Mouse (Mus musculus): ENCODE results near the gene Slc17a6.

Gene Slc17a6

DNA sequence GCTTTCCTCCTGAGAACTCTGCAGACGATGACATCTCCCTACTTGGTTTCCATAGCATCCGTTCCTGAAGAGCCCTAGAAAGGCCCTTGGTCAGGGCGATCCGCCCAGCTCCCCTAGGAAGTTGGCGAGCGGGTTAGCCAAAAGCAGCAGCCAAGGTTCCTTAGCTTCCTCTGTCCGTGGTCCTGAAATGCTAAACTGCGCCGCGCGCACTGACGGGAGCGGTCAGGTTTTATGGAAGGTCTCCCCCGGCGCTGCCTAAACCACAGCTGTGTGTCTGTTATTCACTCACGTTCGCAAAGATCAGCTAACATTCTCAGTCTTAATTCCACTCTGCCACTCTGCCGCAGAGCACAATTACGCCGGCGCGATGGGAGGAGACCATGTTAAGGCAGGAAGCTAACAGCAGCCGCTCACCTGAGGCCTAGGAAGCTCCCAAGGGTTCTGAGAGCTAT lies at the start of gene Slc17a6:
Slc17a6 (plus strand) TSS at position 313 of the 452 bp plus-strand sequence.
- DNase-seq (ENCODE audit: low spot score in 2 of 2), result peak; percentile 1 to 4

- DNase-seq (ENCODE audit: low spot score in 2 of 2), result no peak
Observed at GRCm38 (mm10) chr7:51600021-51600420, 21.8 kb upstream of the Slc17a6 start.

GRCm38 (mm10) chr7:51603741-51604140 lies 18.1 kb upstream of the Slc17a6 start:
- DNase-seq (ENCODE audit: low spot score in 2 of 2), result no peak

- DNase-seq (ENCODE audit: low spot score in 2 of 2), result no peak
Observed at GRCm38 (mm10) chr7:51614404-51614803, 7.4 kb upstream of the Slc17a6 start.

GRCm38 (mm10) chr7:51617941-51618340 lies 3.9 kb upstream of the Slc17a6 start:
- DNase-seq (ENCODE audit: low spot score in 2 of 2), result no peak

GRCm38 (mm10) chr7:51618412-51618811 lies 3.4 kb upstream of the Slc17a6 start:
- no peak for DNase-seq (ENCODE audit: low spot score in 2 of 2)

- DNase-seq (ENCODE audit: low spot score in 2 of 2), result no peak
Observed at GRCm38 (mm10) chr7:51619977-51620376, 1.8 kb upstream of the Slc17a6 start.

DNA sequence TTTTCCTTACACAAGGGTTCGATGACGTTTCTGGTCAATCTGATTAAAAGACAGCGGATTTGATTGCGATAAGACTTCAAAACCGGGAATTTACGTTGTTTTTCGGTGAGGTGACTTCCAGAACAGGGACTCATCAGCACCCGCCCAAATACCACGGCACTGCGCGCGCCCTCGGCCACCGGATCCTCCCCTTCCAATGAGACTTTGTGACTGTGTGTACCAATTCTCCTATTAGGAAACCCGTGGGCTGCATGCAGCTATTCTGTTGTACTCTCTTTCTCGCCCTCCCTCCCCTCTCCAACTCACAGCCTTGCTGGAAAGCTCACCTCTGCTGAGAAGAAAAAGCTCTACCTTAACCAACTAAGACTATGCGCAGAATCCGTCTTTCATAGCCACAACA lies 390 bp downstream of the Slc17a6 start:
- DNase-seq (ENCODE audit: low spot score in 2 of 2), result no peak

GRCm38 (mm10) chr7:51622666-51623065 lies 860 bp downstream of the Slc17a6 start:
- no peak for DNase-seq (ENCODE audit: low spot score in 2 of 2)

- no peak for DNase-seq (ENCODE audit: low spot score in 2 of 2)
Observed at GRCm38 (mm10) chr7:51624336-51624897, 2.6 kb downstream of the Slc17a6 start.

DNA sequence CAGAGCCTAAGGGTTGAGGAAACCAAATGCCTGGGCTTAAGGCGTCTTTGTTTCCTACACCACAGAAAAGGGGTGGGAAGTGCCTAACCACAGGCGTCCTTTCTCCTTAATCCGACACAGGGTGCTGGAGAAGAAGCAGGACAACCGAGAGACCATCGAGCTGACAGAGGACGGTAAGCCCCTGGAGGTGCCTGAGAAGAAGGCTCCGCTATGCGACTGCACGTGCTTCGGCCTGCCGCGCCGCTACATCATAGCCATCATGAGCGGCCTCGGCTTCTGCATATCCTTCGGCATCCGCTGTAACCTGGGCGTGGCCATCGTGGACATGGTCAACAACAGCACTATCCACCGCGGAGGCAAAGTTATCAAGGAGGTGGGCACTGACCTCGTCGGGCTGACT lies 3.4 kb downstream of the Slc17a6 start:
- DNase-seq (ENCODE audit: low spot score in 2 of 2), result no peak

- no peak for DNase-seq (ENCODE audit: low spot score in 2 of 2)
Observed at GRCm38 (mm10) chr7:51625591-51626255, 3.9 kb downstream of the Slc17a6 start.

GRCm38 (mm10) chr7:51626451-51627000 lies 4.7 kb downstream of the Slc17a6 start:
- no peak for DNase-seq (ENCODE audit: low spot score in 2 of 2)

- DNase-seq (ENCODE audit: low spot score in 2 of 2), result no peak
Observed at GRCm38 (mm10) chr7:51627001-51627631, 5.3 kb downstream of the Slc17a6 start.

DNA sequence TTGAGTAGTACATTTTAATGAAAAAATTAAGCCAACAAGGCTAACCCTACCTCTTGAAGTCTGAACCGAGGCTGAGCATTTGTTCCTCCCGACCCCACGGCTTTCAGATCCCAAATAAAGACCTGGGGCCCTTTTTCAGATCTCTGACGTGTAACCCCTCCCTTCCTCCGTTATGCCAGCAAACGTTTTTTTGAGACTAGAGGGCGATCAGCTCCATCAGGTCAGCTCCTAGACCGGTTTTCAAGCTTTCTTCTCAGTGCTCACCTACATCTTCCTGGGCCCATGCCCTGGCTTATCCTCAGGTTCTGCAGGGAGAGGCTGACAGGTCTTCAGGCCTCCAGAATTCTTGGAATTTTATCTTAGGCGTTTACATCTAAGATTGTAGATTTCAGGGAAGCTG lies 5.9 kb downstream of the Slc17a6 start:
- DNase-seq (ENCODE audit: low spot score in 2 of 2), result no peak

GRCm38 (mm10) chr7:51628349-51628748 lies 6.5 kb downstream of the Slc17a6 start:
- no peak for DNase-seq (ENCODE audit: low spot score in 2 of 2)

- no peak for DNase-seq (ENCODE audit: low spot score in 2 of 2)
Observed at GRCm38 (mm10) chr7:51629206-51629605, 7.4 kb downstream of the Slc17a6 start.

GRCm38 (mm10) chr7:51631171-51631570 lies 9.4 kb downstream of the Slc17a6 start:
- no peak for DNase-seq (ENCODE audit: low spot score in 2 of 2)

DNA sequence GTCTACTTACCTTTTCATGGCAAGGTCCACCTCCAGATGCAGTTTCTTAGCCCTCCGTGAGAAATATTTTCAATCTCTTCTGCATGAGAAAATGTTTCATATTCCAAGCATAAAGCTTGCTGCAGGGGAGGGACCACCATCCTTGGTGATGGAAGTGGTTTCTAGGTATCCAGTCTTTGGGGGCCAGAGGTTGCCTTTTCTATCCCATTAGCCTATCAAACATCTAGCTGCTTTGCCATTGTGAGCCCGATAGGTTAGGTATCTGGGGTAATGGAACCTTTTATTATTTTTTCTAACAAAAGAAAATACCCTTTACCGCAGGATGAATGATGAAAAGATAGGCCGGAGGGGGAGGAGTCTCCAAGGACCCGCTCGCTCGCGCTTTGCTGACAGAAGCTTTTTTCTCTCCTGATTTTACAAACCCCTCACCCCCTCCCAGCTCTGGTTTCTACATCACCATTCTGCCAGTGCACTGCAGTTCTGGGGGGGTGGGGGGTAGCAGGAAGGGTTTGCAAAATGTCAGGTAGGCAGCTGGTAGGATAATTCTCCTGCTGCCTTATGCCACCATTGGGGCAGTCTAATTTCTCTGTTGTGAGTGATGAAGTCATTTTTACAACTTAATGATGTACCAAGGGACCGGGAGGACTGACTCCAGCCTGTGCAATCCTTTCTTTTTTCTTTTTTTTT lies 10.9 kb downstream of the Slc17a6 start:
- DNase-seq (ENCODE audit: low spot score in 2 of 2), result no peak

GRCm38 (mm10) chr7:51633230-51633844 lies 11.5 kb downstream of the Slc17a6 start:
- no peak for DNase-seq (ENCODE audit: low spot score in 2 of 2)

DNA sequence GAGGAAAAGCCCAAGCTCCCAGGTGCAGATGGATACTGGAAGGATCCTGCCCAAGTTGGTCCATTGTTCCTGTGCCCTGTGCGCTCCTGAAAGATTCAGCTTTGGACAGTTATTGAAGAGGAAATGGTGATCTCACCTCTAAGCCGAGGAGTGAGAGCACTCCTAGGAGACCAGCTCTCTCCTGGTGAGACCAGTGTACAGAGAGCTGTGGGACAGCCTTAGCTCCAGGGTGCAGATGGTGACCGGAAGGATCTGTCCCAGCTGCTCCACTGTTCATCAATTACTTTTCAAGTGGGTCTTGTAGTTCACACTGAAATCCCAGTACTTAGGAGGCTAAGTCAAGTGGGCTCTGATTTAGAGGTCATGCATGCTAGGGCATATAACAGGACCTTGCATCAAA lies 35.3 kb downstream of the Slc17a6 start:
- no peak for DNase-seq (ENCODE audit: low spot score in 2 of 2)

GRCm38 (mm10) chr7:51662441-51662840 lies 40.6 kb downstream of the Slc17a6 start:
- no peak for DNase-seq (ENCODE audit: low spot score in 2 of 2)

All from heart, adult 9 months (tissue).